Mouse (Mus musculus) forebrain, embryonic 16.5 days (tissue): Measurements from ENCODE around the gene Kansl1. TPM values are rescaled to one million over a fixed set of nuclear protein-coding genes. Genes with fewer than 3 reads are reported as not detected.

Experiments used
- ATAC-seq: fragments of 200-750 bp; cut with Nextera tagmentation; 2 replicates; pipeline ENCODE4 v1.8.0; 2017; ENCODE audit warnings: mild to moderate bottlenecking, moderate library complexity
- H3K27ac ChIP-seq: fragments of 300-500 bp; sonication (generic); 2 replicates; pipeline ENCODE4 v1.5.1; 2014; ENCODE audit warnings: low read length, control low read depth
- H3K27me3 ChIP-seq: fragments of 300-500 bp; sonication (generic); replicated peaks from 2 replicates; pipeline ENCODE4 v1.6.1; 2014; ENCODE audit warnings: low read length; ENCODE audit not compliant: control insufficient read depth, insufficient read depth
- H3K36me3 ChIP-seq: fragments of 300-500 bp; sonication (generic); 2 replicates; pipeline ENCODE4 v1.6.1; 2014; ENCODE audit not compliant: control insufficient read depth, insufficient read depth
- H3K4me1 ChIP-seq: fragments of 300-500 bp; sonication (generic); replicated peaks from 2 replicates; pipeline ENCODE4 v1.6.1; 2014; ENCODE audit warnings: low read length; ENCODE audit not compliant: control insufficient read depth, insufficient read depth
- H3K4me2 ChIP-seq: fragments of 300-500 bp; sonication (generic); 2 replicates; pipeline ENCODE4 v1.6.1; 2014; ENCODE audit warnings: mild to moderate bottlenecking, low read length, control low read depth
- H3K4me3 ChIP-seq: fragments of 300-500 bp; sonication (generic); replicated peaks from 2 replicates; pipeline ENCODE4 v1.5.1; 2014; ENCODE audit warnings: mild to moderate bottlenecking, low read length, control low read depth
- H3K9ac ChIP-seq: fragments of 300-500 bp; sonication (generic); replicated peaks from 2 replicates; pipeline ENCODE4 v1.6.1; 2014; ENCODE audit warnings: low read depth, low read length, control low read depth
- H3K9me3 ChIP-seq: fragments of 300-500 bp; sonication (generic); 2 replicates; pipeline ENCODE4 v1.6.1; 2016; ENCODE audit warnings: low read length; ENCODE audit not compliant: control insufficient read depth
- WGBS: fragments of 180-500 bp; shearing (Covaris S2); extraction: QIAGEN DNeasy Blood & Tissue Kit; methylation state at CpG from one replicate; pipeline ENCODE4 v1.1.7; 2014; 5-methylcytosine and 5-hydroxymethylcytosine counted together
- polyA plus RNA-seq: library from polyadenylated mRNA; unstranded; fragments of >200 nt; fragmentation: Nextera tagmentation; extraction: Ambion mirVana; gene quantifications from 2 replicates; pipeline ENCODE4 v1.2.1, GENCODE M21; 2015

Gene Kansl1
- polyA plus RNA-seq, 1 experiment from 2014 or later: 32.5 TPM

- H3K4me2 ChIP-seq: no peak overlapping the region
These were observed 43.8 kb downstream of the Kansl1 start for GRCm38 (mm10) chr11:104424727-104425416.

GRCm38 (mm10) chr11:104412254-104412653, 56.4 kb downstream of the Kansl1 start:
- Histone ChIP-seq H3K4me1 (no peaks in the 10 kb centered on the region), H3K9ac (no peak overlapping the region), H3K27me3 (no peaks in the 10 kb centered on the region), H3K4me2 (no peak overlapping the region), H3K9me3 (no peaks in the 10 kb centered on the region), H3K27ac (no peak overlapping the region), H3K4me3 (no peak overlapping the region), H3K36me3 (peaks cover 2% of the 10 kb centered on the region; the same call in 1 of the 2 replicates)
- ATAC-seq: no peak

More at GRCm38 (mm10) chr11:104424727-104425416, 43.8 kb downstream of the Kansl1 start:
- Histone ChIP-seq H3K4me3 (no peak overlapping the region), H3K27ac (no peak overlapping the region), H3K36me3 (peaks cover 11% of the 10 kb centered on the region), H3K9me3 (no peaks in the 10 kb centered on the region), H3K9ac (no peak overlapping the region), H3K27me3 (no peaks in the 10 kb centered on the region), H3K4me1 (no peaks in the 10 kb centered on the region; the same call in 1 of the 2 replicates)
- WGBS: 88% methylated on average over 16 of the region's 16 CpGs
- ATAC-seq: no peak

- Histone ChIP-seq H3K4me1 (no peaks in the 10 kb centered on the region), H3K27ac (no peak overlapping the region), H3K27me3 (no peaks in the 10 kb centered on the region), H3K36me3 (no peaks in the 10 kb centered on the region), H3K9me3 (no peaks in the 10 kb centered on the region), H3K9ac (no peak overlapping the region), H3K4me2 (no peak overlapping the region), H3K4me3 (no peak overlapping the region)
- WGBS: 50% methylated on average over 2 of the region's 2 CpGs
- ATAC-seq: no peak
These were observed 61.3 kb downstream of the Kansl1 start for GRCm38 (mm10) chr11:104407391-104407790.

- Histone ChIP-seq H3K9ac (no peak overlapping the region), H3K27ac (no peak overlapping the region), H3K4me3 (no peak overlapping the region), H3K36me3 (no peaks in the 10 kb centered on the region; the same call in 1 of the 2 replicates), H3K4me1 (peaks cover 7% of the 10 kb centered on the region), H3K27me3 (no peaks in the 10 kb centered on the region), H3K9me3 (no peaks in the 10 kb centered on the region), H3K4me2 (no peak overlapping the region)
- 55% methylated on average over 5 of the region's 5 CpGs for WGBS
- ATAC-seq: no peak
These were observed 67.7 kb downstream of the Kansl1 start for GRCm38 (mm10) chr11:104400961-104401360.

GRCm38 (mm10) chr11:104399459-104400216, 69.0 kb downstream of the Kansl1 start:
- no peak overlapping the region for H3K4me2 ChIP-seq
- ATAC-seq: no peak
- H3K27ac ChIP-seq: no peak overlapping the region
- no peak overlapping the region for H3K4me3 ChIP-seq
- peaks cover 7% of the 10 kb centered on the region for H3K4me1 ChIP-seq
- no peaks in the 10 kb centered on the region; the same call in 1 of the 2 replicates for H3K36me3 ChIP-seq
- H3K27me3 ChIP-seq: no peaks in the 10 kb centered on the region
- no peaks in the 10 kb centered on the region for H3K9me3 ChIP-seq
- H3K9ac ChIP-seq: no peak overlapping the region
- WGBS: 64% methylated on average over 4 of the region's 4 CpGs

GRCm38 (mm10) chr11:104395648-104396047, 73.0 kb downstream of the Kansl1 start:
- H3K36me3 ChIP-seq: no peaks in the 10 kb centered on the region
- no peak overlapping the region for H3K4me2 ChIP-seq
- peaks cover 7% of the 10 kb centered on the region; the same call in 1 of the 2 replicates for H3K4me1 ChIP-seq
- H3K4me3 ChIP-seq: no peak overlapping the region
- ATAC-seq: no peak
- WGBS: 90% methylated on average over 2 of the region's 2 CpGs
- H3K27me3 ChIP-seq: no peaks in the 10 kb centered on the region
- no peaks in the 10 kb centered on the region for H3K9me3 ChIP-seq
- H3K9ac ChIP-seq: no peak overlapping the region
- H3K27ac ChIP-seq: no peak overlapping the region

GRCm38 (mm10) chr11:104393196-104393595, 75.5 kb downstream of the Kansl1 start:
- H3K4me2 ChIP-seq: no peak overlapping the region
- 0 out of 2 replicates have a peak, but pooled peaks cover 4% of the 10 kb centered on the region for H3K4me1 ChIP-seq
- H3K9me3 ChIP-seq: no peaks in the 10 kb centered on the region
- H3K9ac ChIP-seq: no peak overlapping the region
- no peaks in the 10 kb centered on the region for H3K27me3 ChIP-seq
- no peak for ATAC-seq
- no peak overlapping the region for H3K4me3 ChIP-seq
- H3K27ac ChIP-seq: no peak overlapping the region
- WGBS: 75% methylated on average over 6 of the region's 6 CpGs
- no peaks in the 10 kb centered on the region for H3K36me3 ChIP-seq

- Histone ChIP-seq H3K4me1 (0 out of 2 replicates have a peak, but pooled peaks cover 4% of the 10 kb centered on the region), H3K36me3 (no peaks in the 10 kb centered on the region), H3K4me2 (no peak overlapping the region), H3K9me3 (no peaks in the 10 kb centered on the region), H3K4me3 (no peak overlapping the region), H3K27ac (no peak overlapping the region), H3K9ac (no peak overlapping the region), H3K27me3 (no peaks in the 10 kb centered on the region)
- 84% methylated on average over 1 of the region's 1 CpGs for WGBS
- no peak for ATAC-seq
These were observed 76.5 kb downstream of the Kansl1 start for GRCm38 (mm10) chr11:104392153-104392552.

GRCm38 (mm10) chr11:104387284-104387683, 81.4 kb downstream of the Kansl1 start:
- Histone ChIP-seq H3K27me3 (no peaks in the 10 kb centered on the region), H3K9me3 (no peaks in the 10 kb centered on the region), H3K4me2 (no peak overlapping the region), H3K9ac (no peak overlapping the region), H3K27ac (no peak overlapping the region), H3K4me1 (no peaks in the 10 kb centered on the region), H3K36me3 (no peaks in the 10 kb centered on the region), H3K4me3 (no peak overlapping the region)
- ATAC-seq: no peak
- WGBS: 98% methylated on average over 1 of the region's 1 CpGs
